Mouse (Mus musculus): Measurements from ENCODE around the gene Zfp771. TPM values are rescaled to one million over a fixed set of nuclear protein-coding genes. Genes with fewer than 3 reads are reported as not detected.

Zfp771 gene
- polyA plus RNA-seq, 1 experiment from 2014 or later: 57.4 TPM

- 80% methylated on average over 5 of the region's 5 CpGs for WGBS
Measured at GRCm38 (mm10) chr7:127211014-127211745, 32.9 kb upstream of the Zfp771 start.

GRCm38 (mm10) chr7:127212432-127213250 is 31.4 kb upstream of the Zfp771 start:
- no peaks in the 10 kb centered on the region for H3K9me3 ChIP-seq
- peaks cover 18% of the 10 kb centered on the region for H3K4me1 ChIP-seq (replicated peaks)
- peaks cover 20% of the 10 kb centered on the region for H3K27me3 ChIP-seq
- H3K27ac ChIP-seq: no peak overlapping the region
- 90% methylated on average over 12 of the region's 12 CpGs for WGBS
- H3K9ac ChIP-seq: no peak overlapping the region
- H3K36me3 ChIP-seq: no peaks in the 10 kb centered on the region
- H3K4me2 ChIP-seq: no peak overlapping the region
- no peak overlapping the region for H3K4me3 ChIP-seq
- ATAC-seq (ENCODE audit: low FRiP score): no peak

More at GRCm38 (mm10) chr7:127211014-127211745, 32.9 kb upstream of the Zfp771 start:
- H3K4me2 ChIP-seq: no peak overlapping the region
- H3K36me3 ChIP-seq: no peaks in the 10 kb centered on the region
- peak overlapping the region; percentile 39; the same call in 1 of the 2 replicates for H3K9ac ChIP-seq
- H3K9me3 ChIP-seq: no peaks in the 10 kb centered on the region
- H3K4me1 ChIP-seq (replicated peaks): peaks cover 33% of the 10 kb centered on the region
- H3K4me3 ChIP-seq: no peak overlapping the region
- no peak overlapping the region for H3K27ac ChIP-seq
- ATAC-seq (ENCODE audit: low FRiP score): no peak
- peaks cover 20% of the 10 kb centered on the region for H3K27me3 ChIP-seq

- H3K9me3 ChIP-seq: no peaks in the 10 kb centered on the region
- no peak overlapping the region for H3K4me3 ChIP-seq
- H3K27ac ChIP-seq: no peak overlapping the region
- no peak for ATAC-seq (ENCODE audit: low FRiP score)
- WGBS: 36% methylated on average over 7 of the region's 7 CpGs
- no peaks in the 10 kb centered on the region for H3K36me3 ChIP-seq
- peaks cover 20% of the 10 kb centered on the region for H3K27me3 ChIP-seq
- H3K9ac ChIP-seq: no peak overlapping the region
- peaks cover 17% of the 10 kb centered on the region for H3K4me1 ChIP-seq (replicated peaks)
- H3K4me2 ChIP-seq: no peak overlapping the region
Measured at GRCm38 (mm10) chr7:127213485-127213884, 30.6 kb upstream of the Zfp771 start.

- H3K27ac ChIP-seq: no peak overlapping the region
- H3K4me1 ChIP-seq (replicated peaks): peaks cover 17% of the 10 kb centered on the region
- H3K9ac ChIP-seq: no peak overlapping the region
- H3K36me3 ChIP-seq: no peaks in the 10 kb centered on the region
- 55% methylated on average over 12 of the region's 12 CpGs for WGBS
- no peaks in the 10 kb centered on the region for H3K9me3 ChIP-seq
- H3K4me3 ChIP-seq: no peak overlapping the region
- peaks cover 20% of the 10 kb centered on the region for H3K27me3 ChIP-seq
- H3K4me2 ChIP-seq: no peak overlapping the region
- no peak for ATAC-seq (ENCODE audit: low FRiP score)
Measured at GRCm38 (mm10) chr7:127213930-127214329, 30.1 kb upstream of the Zfp771 start.

- 35% methylated on average over 21 of the region's 21 CpGs for WGBS
- H3K9ac ChIP-seq: peak overlapping the region; percentile 43
- H3K4me1 ChIP-seq (replicated peaks): peaks cover 13% of the 10 kb centered on the region
- ATAC-seq (ENCODE audit: low FRiP score): no peak
- H3K4me3 ChIP-seq: peak overlapping the region; percentile 25; the same call in 1 of the 2 replicates
- peaks cover 20% of the 10 kb centered on the region for H3K27me3 ChIP-seq
- H3K27ac ChIP-seq: no peak overlapping the region
- no peaks in the 10 kb centered on the region for H3K36me3 ChIP-seq
- peak overlapping the region; percentile 44 for H3K4me2 ChIP-seq
- no peaks in the 10 kb centered on the region for H3K9me3 ChIP-seq
Measured at GRCm38 (mm10) chr7:127214521-127214920, 29.6 kb upstream of the Zfp771 start.

GRCm38 (mm10) chr7:127214981-127215871 is 28.8 kb upstream of the Zfp771 start:
- peaks cover 8% of the 10 kb centered on the region; the same call in 1 of the 2 replicates for H3K4me1 ChIP-seq (replicated peaks)
- ATAC-seq (ENCODE audit: low FRiP score): no peak

GRCm38 (mm10) chr7:127216307-127216706 is 27.8 kb upstream of the Zfp771 start:
- H3K4me3 ChIP-seq: no peak overlapping the region
- no peak overlapping the region for H3K4me2 ChIP-seq
- H3K27ac ChIP-seq: no peak overlapping the region
- H3K36me3 ChIP-seq: no peaks in the 10 kb centered on the region
- H3K27me3 ChIP-seq: peaks cover 20% of the 10 kb centered on the region
- no peak overlapping the region for H3K9ac ChIP-seq
- no peak for ATAC-seq (ENCODE audit: low FRiP score)
- H3K4me1 ChIP-seq (replicated peaks): peaks cover 8% of the 10 kb centered on the region; the same call in 1 of the 2 replicates
- WGBS: 86% methylated on average over 5 of the region's 5 CpGs
- H3K9me3 ChIP-seq: no peaks in the 10 kb centered on the region

More at GRCm38 (mm10) chr7:127214981-127215871, 28.8 kb upstream of the Zfp771 start:
- Histone ChIP-seq H3K27me3 (peaks cover 20% of the 10 kb centered on the region), H3K9ac (peak overlapping the region; percentile 43), H3K27ac (no peak overlapping the region), H3K4me2 (peak overlapping the region; percentile 44), H3K4me3 (peak overlapping the region; percentile 25), H3K9me3 (no peaks in the 10 kb centered on the region), H3K36me3 (no peaks in the 10 kb centered on the region)
- 28% methylated on average over 33 of the region's 33 CpGs for WGBS

GRCm38 (mm10) chr7:127217475-127217874 is 26.6 kb upstream of the Zfp771 start:
- no peaks in the 10 kb centered on the region for H3K9me3 ChIP-seq
- peaks cover 8% of the 10 kb centered on the region; the same call in 1 of the 2 replicates for H3K4me1 ChIP-seq (replicated peaks)
- no peak overlapping the region for H3K4me3 ChIP-seq
- H3K36me3 ChIP-seq: no peaks in the 10 kb centered on the region
- WGBS: 97% methylated on average over 6 of the region's 6 CpGs
- H3K27me3 ChIP-seq: peaks cover 20% of the 10 kb centered on the region
- ATAC-seq (ENCODE audit: low FRiP score): no peak
- no peak overlapping the region for H3K4me2 ChIP-seq
- H3K27ac ChIP-seq: no peak overlapping the region
- no peak overlapping the region for H3K9ac ChIP-seq

- Histone ChIP-seq H3K4me3 (no peak overlapping the region), H3K27me3 (peaks cover 16% of the 10 kb centered on the region), H3K4me1 (replicated peaks) (peaks cover 8% of the 10 kb centered on the region; the same call in 1 of the 2 replicates), H3K9me3 (no peaks in the 10 kb centered on the region), H3K4me2 (no peak overlapping the region), H3K27ac (no peak overlapping the region), H3K9ac (no peak overlapping the region), H3K36me3 (no peaks in the 10 kb centered on the region)
- WGBS: 85% methylated on average over 10 of the region's 10 CpGs
- ATAC-seq (ENCODE audit: low FRiP score): no peak
Measured at GRCm38 (mm10) chr7:127217901-127218642, 26.0 kb upstream of the Zfp771 start.

- H3K27ac ChIP-seq: no peak overlapping the region
- no peak overlapping the region for H3K4me3 ChIP-seq
- H3K36me3 ChIP-seq: no peaks in the 10 kb centered on the region
- ATAC-seq (ENCODE audit: low FRiP score): no peak
- H3K4me2 ChIP-seq: no peak overlapping the region
- 93% methylated on average over 4 of the region's 4 CpGs for WGBS
- no peaks in the 10 kb centered on the region for H3K9me3 ChIP-seq
- H3K9ac ChIP-seq: no peak overlapping the region
- H3K27me3 ChIP-seq: peaks cover 13% of the 10 kb centered on the region
- peaks cover 8% of the 10 kb centered on the region; the same call in 1 of the 2 replicates for H3K4me1 ChIP-seq (replicated peaks)
Measured at GRCm38 (mm10) chr7:127218670-127219069, 25.4 kb upstream of the Zfp771 start.

- H3K27ac ChIP-seq: no peak overlapping the region
- no peak for ATAC-seq (ENCODE audit: low FRiP score)
- H3K9me3 ChIP-seq: no peaks in the 10 kb centered on the region
- no peak overlapping the region for H3K4me3 ChIP-seq
- H3K4me2 ChIP-seq: no peak overlapping the region
- no peaks in the 10 kb centered on the region for H3K4me1 ChIP-seq (replicated peaks)
- WGBS: 87% methylated on average over 6 of the region's 6 CpGs
- H3K36me3 ChIP-seq: no peaks in the 10 kb centered on the region
- no peak overlapping the region for H3K9ac ChIP-seq
- no peaks in the 10 kb centered on the region for H3K27me3 ChIP-seq
Measured at GRCm38 (mm10) chr7:127220440-127220839, 23.6 kb upstream of the Zfp771 start.
